ENCODE assay signal across 11 mouse cellular contexts in the genomic region with DNA sequence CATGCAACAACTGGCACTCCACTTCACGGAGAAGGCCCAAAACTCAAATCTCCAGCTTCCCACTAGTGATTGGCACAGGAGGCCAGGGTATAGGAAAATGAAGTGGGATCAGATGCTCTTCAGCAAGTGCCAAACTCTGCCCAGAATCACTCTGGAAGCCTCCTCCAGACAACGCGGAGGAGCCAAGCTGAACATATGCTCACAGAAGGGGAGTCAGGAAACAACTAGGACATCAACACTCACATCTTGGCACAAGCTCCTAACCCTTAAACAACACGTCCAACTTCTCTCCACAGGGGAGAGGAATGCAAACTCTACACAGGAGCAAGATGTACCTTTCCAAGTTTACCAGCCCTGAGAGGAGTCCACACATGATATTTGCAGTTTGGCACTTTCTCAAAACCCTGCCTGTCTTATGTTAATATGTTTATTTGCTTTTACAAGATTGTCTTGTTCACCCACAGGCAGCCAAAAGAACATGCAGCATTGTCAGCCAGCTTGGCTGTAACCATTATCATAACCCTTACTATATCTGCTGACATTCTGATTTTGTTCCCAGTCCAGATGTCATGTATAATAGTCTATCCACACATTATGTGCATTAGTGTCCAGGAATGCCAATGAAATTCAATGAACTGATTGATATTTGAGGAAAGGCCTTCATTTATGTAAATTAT.
DNase-seq lines count a peak whose midpoint lies in the region; ATAC-seq and TF ChIP-seq lines count a peak whose summit lies in the region.
"Had no signal": no experiment of that assay in that cellular context is flagged by ENCODE, and none has a peak within 500 bp of the region (broad histone marks: within the 10 kb centered on the region; RNA-seq: fewer than 3 reads in every experiment).

No protein-coding gene starts in this region.

- no peak overlapping the region for H3K4me2 ChIP-seq in neural tube, embryonic 15.5 days
- H3K4me2 ChIP-seq in midbrain, embryonic 13.5 days (replicated peaks), result no peak overlapping the region
- H3K4me2 ChIP-seq: embryonic facial prominence, embryonic 15.5 days had no signal

- intact Hi-C loops in left cerebral cortex, adult 2 months (cut with DNase I), result loop anchor here (5.0 kb wide), 2 partner anchors 442 to 758 kb away; a partner anchor contains a TSS

- no peaks in the 10 kb centered on the region for H3K4me1 ChIP-seq in neural tube, embryonic 15.5 days
- no peaks in the 10 kb centered on the region for H3K4me1 ChIP-seq in midbrain, embryonic 13.5 days (replicated peaks)
- H3K4me1 ChIP-seq: embryonic facial prominence, embryonic 15.5 days; limb, embryonic 10.5 days had no signal

- H3K27me3 ChIP-seq in neural tube, embryonic 15.5 days (replicated peaks), result no peaks in the 10 kb centered on the region
- H3K27me3 ChIP-seq in midbrain, embryonic 13.5 days, result no peaks in the 10 kb centered on the region
- H3K27me3 ChIP-seq: embryonic facial prominence, embryonic 15.5 days had no signal

- ATAC-seq in neural tube, embryonic 15.5 days (ENCODE audit: low FRiP score), result peak; percentile 50; the same call in 1 of the 2 replicates
- ATAC-seq in frontal cortex, adult (ENCODE audit: low TSS enrichment), result peak; percentile 99
- no peak for ATAC-seq in midbrain, embryonic 13.5 days

- DNase-seq in neural tube, embryonic 10.5 days (ENCODE audit: extremely low spot score, low spot score), result no peak
- peak; percentile 33 to 50 for DNase-seq in left cerebral cortex, adult 2 months (ENCODE audit: extremely low spot score in 1 of 2, low spot score in 2 of 2)
- no peak for DNase-seq in urinary bladder, adult 18-20 months (ENCODE audit: low spot score in 2 of 2)
- no peak for DNase-seq in adrenal gland, adult (ENCODE audit: inconsistent age in 2 of 2, low spot score in 1 of 2)
- DNase-seq: heart, adult 18-20 months; retina, postnatal 1 day had no signal

- WGBS in neural tube, embryonic 15.5 days, result 75% methylated on average over 4 of the region's 4 CpGs
- 88% methylated on average over 4 of the region's 4 CpGs for WGBS in midbrain, embryonic 13.5 days

- no peak for TF ChIP-seq CTCF in left cerebral cortex, adult 2 months (IDR thresholded peaks at IDR 0.05)

- no peak overlapping the region for H3K27ac ChIP-seq in neural tube, embryonic 15.5 days (replicated peaks)
- peak overlapping the region; percentile 59 for H3K27ac ChIP-seq in left cerebral cortex, adult 2 months
- H3K27ac ChIP-seq in midbrain, embryonic 13.5 days, result no peak overlapping the region
- H3K27ac ChIP-seq: embryonic facial prominence, embryonic 15.5 days; limb, embryonic 10.5 days had no signal

- H3K36me3 ChIP-seq in neural tube, embryonic 15.5 days, result no peaks in the 10 kb centered on the region
- H3K36me3 ChIP-seq in midbrain, embryonic 13.5 days, result no peaks in the 10 kb centered on the region
- H3K36me3 ChIP-seq: embryonic facial prominence, embryonic 15.5 days; limb, embryonic 10.5 days had no signal

- H3K4me3 ChIP-seq in neural tube, embryonic 15.5 days (replicated peaks), result no peak overlapping the region
- H3K4me3 ChIP-seq in left cerebral cortex, adult 2 months, result no peak overlapping the region
- H3K4me3 ChIP-seq in midbrain, embryonic 13.5 days (replicated peaks), result no peak overlapping the region
- H3K4me3 ChIP-seq: embryonic facial prominence, embryonic 15.5 days; limb, embryonic 10.5 days had no signal

- no peaks in the 10 kb centered on the region for H3K9me3 ChIP-seq in neural tube, embryonic 15.5 days (replicated peaks)
- H3K9me3 ChIP-seq in midbrain, embryonic 13.5 days, result no peaks in the 10 kb centered on the region
- H3K9me3 ChIP-seq: embryonic facial prominence, embryonic 15.5 days; limb, embryonic 10.5 days had no signal

- no peak overlapping the region for H3K9ac ChIP-seq in neural tube, embryonic 15.5 days (replicated peaks)
- no peak overlapping the region for H3K9ac ChIP-seq in midbrain, embryonic 13.5 days (replicated peaks)
- H3K9ac ChIP-seq: embryonic facial prominence, embryonic 15.5 days had no signal

Comparison
In these comparisons a context has a peak if more than half of its experiments do, and no peak if none do; other contexts are left out.
1. DNase-seq: peak in left cerebral cortex, adult 2 months (2 of 2); none in neural tube, embryonic 10.5 days (single experiment), urinary bladder, adult 18-20 months (0 of 2) and adrenal gland, adult (0 of 2).